Mouse (Mus musculus): ENCODE data around the gene Oasl1. TPM values are rescaled to one million over a fixed set of nuclear protein-coding genes. Genes with fewer than 3 reads are reported as not detected.
"Not testable (repeated sequence)": the region's sequence is repeated elsewhere in the genome, so short reads cannot be mapped to it uniquely, and the experiment has no call there.

The Oasl1 gene
- total RNA-seq, 2 experiments from 2014 or later = not detected

- intact Hi-C loops (cut with DNase I) = no loop called here
- no peak for DNase-seq (ENCODE audit: low spot score in 2 of 2)
These were observed 1.3 kb upstream of the Oasl1 start for GRCm38 (mm10) chr5:114921551-114922365.

- intact Hi-C loops (cut with DNase I) = no loop called here
- DNase-seq (ENCODE audit: low spot score in 2 of 2) = no peak
These were observed 691 bp upstream of the Oasl1 start for GRCm38 (mm10) chr5:114922366-114922731.

GRCm38 (mm10) chr5:114926153-114926684 is 3.2 kb downstream of the Oasl1 start:
- intact Hi-C loops (cut with DNase I) = no loop called here
- no peak for DNase-seq (ENCODE audit: low spot score in 2 of 2)

- intact Hi-C loops (cut with DNase I) = no loop called here
- no peak for DNase-seq (ENCODE audit: low spot score in 2 of 2)
These were observed 3.7 kb downstream of the Oasl1 start for GRCm38 (mm10) chr5:114926753-114927152.

- intact Hi-C loops (cut with DNase I) = no loop called here
- DNase-seq (ENCODE audit: low spot score in 2 of 2) = no peak
These were observed 8.6 kb downstream of the Oasl1 start for GRCm38 (mm10) chr5:114931626-114932025.

GRCm38 (mm10) chr5:114933206-114933605 is 10.2 kb downstream of the Oasl1 start:
- DNase-seq (ENCODE audit: low spot score in 2 of 2) = no peak
- intact Hi-C loops (cut with DNase I) = no loop called here

- intact Hi-C loops (cut with DNase I) = no loop called here
- DNase-seq (ENCODE audit: low spot score in 2 of 2) = no peak
These were observed 12.8 kb downstream of the Oasl1 start for GRCm38 (mm10) chr5:114935838-114936237.

GRCm38 (mm10) chr5:114941138-114941537 is 18.1 kb downstream of the Oasl1 start:
- intact Hi-C loops (cut with DNase I) = loop anchor here (5.0 kb wide), 1 partner anchor 119 kb away; the partner anchor contains the start of gene 1500011B03Rik

GRCm38 (mm10) chr5:114942074-114942765 is 19.2 kb downstream of the Oasl1 start, which contains the start of gene 2210016L21Rik:
TSS of gene 2210016L21Rik (plus strand) at chr5:114942158.
- peak; percentile 86 to 88 for DNase-seq (ENCODE audit: low spot score in 2 of 2)
- intact Hi-C loops (cut with DNase I) = loop anchor here (5.0 kb wide), 1 partner anchor 120 kb away; the partner anchor contains the start of gene 1500011B03Rik

More at GRCm38 (mm10) chr5:114941138-114941537, 18.1 kb downstream of the Oasl1 start:
- not testable (repeated sequence) for DNase-seq (ENCODE audit: low spot score in 2 of 2)

- no peak for DNase-seq (ENCODE audit: low spot score in 2 of 2)
- intact Hi-C loops (cut with DNase I) = loop anchor here (5.0 kb wide), 1 partner anchor 120 kb away; the partner anchor contains the start of gene 1500011B03Rik
These were observed 19.7 kb downstream of the Oasl1 start for GRCm38 (mm10) chr5:114942766-114943130.

GRCm38 (mm10) chr5:114945072-114945471 is 22.0 kb downstream of the Oasl1 start:
- intact Hi-C loops (cut with DNase I) = no loop called here
- no peak for DNase-seq (ENCODE audit: low spot score in 2 of 2)

GRCm38 (mm10) chr5:114948891-114949290 is 25.9 kb downstream of the Oasl1 start:
- intact Hi-C loops (cut with DNase I) = no loop called here
- no peak for DNase-seq (ENCODE audit: low spot score in 2 of 2)

GRCm38 (mm10) chr5:114949316-114949715 is 26.3 kb downstream of the Oasl1 start:
- DNase-seq (ENCODE audit: low spot score in 2 of 2) = no peak
- intact Hi-C loops (cut with DNase I) = no loop called here

GRCm38 (mm10) chr5:114949812-114950211 is 26.8 kb downstream of the Oasl1 start:
- intact Hi-C loops (cut with DNase I) = no loop called here
- no peak for DNase-seq (ENCODE audit: low spot score in 2 of 2)

- no peak for DNase-seq (ENCODE audit: low spot score in 2 of 2)
- intact Hi-C loops (cut with DNase I) = no loop called here
These were observed 27.6 kb downstream of the Oasl1 start for GRCm38 (mm10) chr5:114950669-114951068.

GRCm38 (mm10) chr5:114951279-114951880 is 28.3 kb downstream of the Oasl1 start:
- intact Hi-C loops (cut with DNase I) = no loop called here
- no peak for DNase-seq (ENCODE audit: low spot score in 2 of 2)

- intact Hi-C loops (cut with DNase I) = no loop called here
- no peak for DNase-seq (ENCODE audit: low spot score in 2 of 2)
These were observed 30.3 kb downstream of the Oasl1 start for GRCm38 (mm10) chr5:114953326-114953725.

- intact Hi-C loops (cut with DNase I) = no loop called here
- no peak for DNase-seq (ENCODE audit: low spot score in 2 of 2)
These were observed 35.0 kb downstream of the Oasl1 start for GRCm38 (mm10) chr5:114958069-114958468.

GRCm38 (mm10) chr5:114961590-114962360 is 38.7 kb downstream of the Oasl1 start:
- intact Hi-C loops (cut with DNase I) = no loop called here

More at GRCm38 (mm10) chr5:114961590-114962360, 38.7 kb downstream of the Oasl1 start:
- no peak for DNase-seq (ENCODE audit: low spot score in 2 of 2)
